Mouse (Mus musculus): ENCODE measurements around the gene Slc51b. TPM values are rescaled to one million over a fixed set of nuclear protein-coding genes. Genes with fewer than 3 reads are reported as not detected.

Gene Slc51b
- total RNA-seq, 2 experiments from 2014 or later, result not detected

DNA sequence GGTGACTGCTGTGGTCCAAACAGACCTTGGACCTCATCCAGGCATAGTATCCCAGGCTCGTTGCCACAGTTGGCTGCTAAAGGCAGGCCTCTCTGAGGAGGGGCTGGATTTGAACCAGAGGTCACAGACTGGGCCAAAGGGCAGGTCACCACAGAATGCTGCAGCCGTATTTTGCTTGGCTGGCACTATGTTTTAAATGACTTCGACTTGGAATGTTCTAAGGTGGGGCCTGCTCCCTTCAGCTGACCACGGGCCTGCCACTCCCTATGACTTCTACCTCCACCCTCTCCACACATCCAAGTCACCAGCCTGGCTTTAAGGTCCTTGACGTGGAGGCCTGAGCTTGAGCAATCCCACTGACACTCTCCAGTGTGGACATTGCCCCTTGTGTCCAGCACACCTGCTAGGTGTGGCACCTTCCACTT lies 13.9 kb downstream of the Slc51b start:
- DNase-seq, result no peak

GRCm38 (mm10) chr9:65407861-65408260 lies 14.9 kb downstream of the Slc51b start:
- DNase-seq, result no peak

GRCm38 (mm10) chr9:65407327-65407726 lies 15.4 kb downstream of the Slc51b start:
- DNase-seq, result no peak

DNA sequence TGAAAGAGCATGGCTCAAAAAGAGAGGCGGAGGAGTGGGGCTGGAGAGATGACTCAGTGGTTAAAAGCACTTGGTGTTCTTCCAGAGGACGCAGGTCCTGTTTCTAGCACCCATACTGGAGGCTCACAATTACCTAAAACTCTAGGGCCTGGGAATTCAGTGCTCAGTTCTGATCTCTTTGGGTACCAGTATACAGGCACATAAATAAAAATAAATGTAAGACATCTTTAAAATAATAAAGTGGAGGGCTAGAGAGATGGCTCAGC lies 17.6 kb downstream of the Slc51b start:
- no peak for DNase-seq

DNA sequence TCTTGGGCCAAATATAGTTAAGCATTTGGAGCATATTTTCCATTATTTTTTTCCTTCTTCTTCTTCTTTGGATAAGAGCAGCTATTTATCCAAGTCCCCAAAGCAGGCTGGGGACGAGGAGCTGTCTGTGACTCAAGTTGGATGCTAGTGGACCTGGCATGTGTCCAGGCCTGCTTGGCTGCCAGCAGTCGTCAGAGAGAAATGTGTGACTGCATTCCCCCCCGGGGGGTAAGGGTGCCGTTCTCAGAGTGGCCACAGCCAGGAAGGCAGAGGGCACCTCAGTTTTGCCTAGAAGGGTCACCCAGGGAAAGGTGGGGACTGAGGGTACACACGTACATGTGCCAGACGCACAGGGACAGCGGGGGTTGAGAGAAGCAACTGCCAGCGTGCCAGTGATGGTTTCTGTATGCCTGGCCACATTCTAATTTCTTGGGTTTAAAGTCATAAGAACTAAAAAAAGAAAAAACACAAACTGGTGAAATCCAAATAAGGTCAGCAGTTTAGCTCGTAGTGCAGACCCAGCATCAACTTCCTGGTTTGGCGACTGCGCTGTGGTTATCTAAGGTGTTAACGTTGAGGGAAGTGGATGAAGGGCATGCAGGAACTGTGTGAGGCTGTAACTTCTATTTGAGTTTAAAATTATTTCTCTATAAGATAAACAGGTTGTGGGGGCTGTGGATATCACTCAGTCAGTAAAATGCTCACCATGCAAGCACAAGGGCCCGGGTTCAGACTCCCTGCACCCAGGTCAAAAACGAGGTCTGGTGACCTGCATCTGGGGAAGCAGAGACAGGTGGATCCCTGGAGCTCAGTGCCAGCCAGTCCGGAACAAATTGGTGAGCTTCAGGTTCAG lies 18.2 kb downstream of the Slc51b start:
- DNase-seq, result peak; percentile 78

DNA sequence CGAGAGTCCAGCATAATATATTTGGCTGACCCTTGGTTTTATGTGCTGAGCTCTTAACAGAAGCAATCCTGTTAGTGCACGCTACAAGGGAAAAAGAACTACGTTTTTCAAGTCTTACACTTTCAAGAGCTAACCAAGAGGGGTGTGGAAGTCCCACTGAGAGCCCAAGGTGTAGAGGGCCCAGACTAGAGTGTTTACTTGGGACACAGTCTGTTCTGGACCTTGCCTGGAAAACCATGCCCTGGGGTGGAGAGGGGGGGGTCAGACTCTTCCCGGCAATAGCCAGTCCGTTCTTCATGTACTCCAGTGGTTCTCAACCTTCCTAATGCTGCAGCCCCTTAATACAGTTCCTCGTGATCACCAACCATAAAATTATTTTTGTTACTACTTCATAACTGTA lies 22.8 kb downstream of the Slc51b start:
- DNase-seq, result no peak

DNA sequence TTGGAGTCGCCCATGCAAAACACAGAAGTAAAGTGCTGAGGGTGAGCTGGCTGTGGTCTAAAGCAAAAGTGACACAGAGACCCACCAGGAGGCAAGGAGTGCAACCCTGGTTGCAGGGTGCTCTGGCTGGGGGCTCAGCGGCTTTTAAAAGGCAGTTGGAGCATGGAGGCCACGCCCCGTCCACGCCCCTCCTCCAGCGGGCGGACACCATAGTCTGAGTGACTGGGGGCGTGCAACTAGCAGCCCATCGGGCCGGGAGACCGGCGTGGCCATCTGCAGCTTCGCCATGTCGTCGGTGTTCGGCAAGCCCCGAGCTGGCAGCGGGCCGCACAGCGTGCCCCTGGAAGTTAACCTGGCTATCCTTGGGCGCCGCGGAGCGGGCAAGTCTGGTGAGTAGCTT lies 24.5 kb downstream of the Slc51b start, which contains the start of gene Rasl12:
TSS of gene Rasl12 (plus strand) at position 228 of the 400 bp plus-strand sequence.
- DNase-seq, result peak; percentile 77

DNA sequence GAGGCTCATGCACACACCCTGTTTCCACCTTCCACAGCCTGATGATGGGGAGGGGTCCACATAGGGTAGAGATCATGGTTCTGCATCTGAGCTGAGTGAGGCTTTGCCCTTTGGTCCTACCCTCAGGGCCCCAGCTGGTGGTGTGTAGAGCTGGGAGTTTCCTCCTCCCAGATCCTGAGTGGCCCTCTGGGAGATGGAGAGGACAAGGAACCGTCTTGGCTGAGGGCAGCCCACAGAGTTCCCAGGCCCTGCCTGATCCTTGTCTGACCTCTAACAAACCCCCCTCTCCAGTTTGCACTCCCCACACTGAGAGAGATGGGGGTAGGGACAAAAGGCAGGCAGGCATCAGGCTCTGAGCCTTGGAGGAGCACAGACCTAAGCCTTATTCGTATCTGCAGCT lies 28.4 kb downstream of the Slc51b start:
- DNase-seq, result no peak

- no peak for DNase-seq
These were observed 29.1 kb downstream of the Slc51b start for GRCm38 (mm10) chr9:65393606-65394005.

DNA sequence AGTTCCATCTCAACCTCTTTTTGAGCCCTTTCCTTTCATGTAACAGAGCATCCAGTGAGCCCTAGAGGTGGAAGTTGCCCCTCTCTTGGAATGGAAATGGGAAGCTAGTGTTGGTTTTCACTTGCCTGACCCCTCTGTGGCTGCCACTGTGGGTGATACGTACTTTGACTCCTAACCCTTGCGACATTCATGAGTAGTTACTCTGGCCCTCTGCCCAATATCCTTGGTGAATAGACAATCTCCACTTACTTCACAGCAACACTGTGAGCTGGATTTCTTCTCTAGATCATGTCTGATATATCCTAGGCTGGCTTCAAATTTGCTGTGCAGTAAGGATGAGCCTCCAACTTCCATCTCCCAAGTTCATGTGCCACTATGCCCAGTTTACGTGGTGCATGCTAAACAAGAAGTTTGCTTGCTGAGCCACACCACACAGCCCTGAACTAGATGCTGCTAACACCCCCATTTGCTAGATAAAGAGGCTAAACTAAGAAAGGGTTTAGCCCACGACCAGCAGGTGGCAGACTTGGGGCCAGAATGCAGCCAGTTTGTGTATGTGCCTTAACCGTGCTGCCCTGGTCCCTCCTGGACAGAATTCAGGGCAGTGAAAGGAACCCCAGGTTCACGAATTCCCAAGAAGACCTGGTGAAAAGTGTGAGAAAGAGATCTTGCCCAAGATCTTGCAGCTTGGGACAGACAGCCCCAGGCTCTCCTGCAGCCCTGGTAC lies 30.0 kb downstream of the Slc51b start:
- peak; percentile 79 for DNase-seq

DNA sequence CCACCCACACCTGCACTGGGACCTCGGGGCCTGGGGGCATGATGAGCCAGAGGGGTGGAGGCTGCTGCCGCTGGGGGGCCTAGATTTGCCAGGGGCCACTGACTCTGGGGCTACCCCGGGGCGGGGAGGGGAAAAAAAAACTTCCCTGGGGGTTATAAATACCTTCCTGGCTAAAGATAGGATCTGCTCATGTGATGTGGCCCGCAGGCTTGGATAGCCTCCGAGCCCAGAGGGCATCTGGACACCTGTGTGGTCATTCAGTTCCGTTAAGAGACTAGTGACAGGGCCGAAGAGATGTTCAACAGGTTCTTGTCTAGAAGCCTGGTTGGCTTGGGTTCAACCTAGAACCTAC lies 31.2 kb downstream of the Slc51b start, which contains the start of gene Kbtbd13:
TSS of gene Kbtbd13 (minus strand) at position 40 of the 352 bp plus-strand sequence.
- DNase-seq, result no peak

DNA sequence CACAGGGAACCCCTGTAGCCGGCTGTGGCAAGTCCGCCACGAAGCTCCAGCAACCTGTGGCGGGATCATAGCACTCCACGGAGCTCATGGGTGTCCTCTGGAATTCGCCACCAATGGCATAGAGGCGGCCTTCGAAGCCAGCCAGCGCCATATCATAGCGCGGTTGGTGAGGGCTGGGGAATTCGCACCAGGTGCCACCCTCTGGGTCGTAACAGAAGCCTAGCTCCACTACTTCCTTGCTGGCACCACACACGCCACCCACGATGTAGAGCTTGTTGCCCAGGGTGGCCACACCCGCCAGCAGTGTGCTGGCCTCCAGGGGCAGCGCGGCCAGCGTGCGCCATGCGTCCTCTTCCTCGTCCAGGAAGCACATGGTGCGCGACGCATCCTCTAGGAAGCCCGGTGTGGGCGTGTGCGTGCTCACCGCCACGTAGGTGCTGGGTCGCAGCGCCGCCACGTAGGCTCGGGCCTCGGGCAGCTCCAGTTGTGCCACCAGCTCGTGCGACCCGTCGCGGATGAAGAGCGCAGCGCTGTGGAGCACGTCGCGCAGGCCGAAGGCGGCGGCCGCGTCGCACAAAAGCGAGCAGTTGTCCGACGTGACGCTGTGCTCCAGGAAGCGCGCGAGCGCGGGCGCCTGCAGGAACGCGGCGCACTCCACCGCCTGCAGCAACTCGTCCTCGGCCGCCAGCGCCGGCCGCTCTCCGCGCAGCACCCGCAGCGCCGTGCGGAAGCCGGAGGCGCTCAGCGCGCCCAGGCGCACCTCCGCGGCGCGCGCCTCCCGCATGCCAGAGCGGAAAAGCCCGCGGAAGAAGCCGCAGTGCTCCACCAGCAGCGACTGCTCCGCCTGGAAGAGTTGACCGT lies 31.8 kb downstream of the Slc51b start:
- DNase-seq, result peak; percentile 38

DNA sequence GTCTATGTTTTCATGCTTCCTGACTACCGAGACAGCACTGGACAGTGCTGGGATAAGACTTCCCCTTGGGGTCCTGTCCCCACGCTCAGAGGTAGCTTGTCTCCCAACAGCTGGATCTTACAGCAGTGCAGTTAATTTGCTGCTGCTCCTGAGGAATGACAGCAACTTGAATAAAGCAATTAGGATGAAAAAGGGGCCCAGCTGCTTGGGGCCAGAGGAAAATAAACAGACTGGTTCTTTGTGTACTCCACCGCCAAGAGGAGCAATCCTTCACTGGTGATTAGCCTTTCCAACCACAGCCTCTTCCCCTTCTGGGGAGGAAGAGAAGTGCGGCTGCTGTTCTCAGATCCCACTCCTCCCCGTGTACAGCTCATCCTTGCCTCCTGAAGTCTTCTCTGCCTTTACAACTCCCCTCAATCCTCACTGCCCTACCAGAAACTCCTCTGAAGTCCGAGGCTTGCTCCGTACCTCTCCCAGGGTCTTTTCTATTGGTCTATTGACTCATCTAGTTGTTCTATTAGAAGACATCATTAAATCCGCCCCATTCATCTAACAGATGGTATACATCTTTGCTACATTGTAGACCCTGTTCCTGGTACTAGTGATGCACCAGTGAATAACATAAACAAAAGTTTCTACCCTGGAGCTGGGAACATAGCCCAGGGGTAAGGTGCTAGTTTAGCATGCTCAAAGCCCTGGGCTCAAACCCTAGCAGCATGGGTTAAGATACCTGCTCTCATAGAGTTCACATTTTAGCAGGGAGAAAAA lies 36.2 kb downstream of the Slc51b start:
- no peak for DNase-seq

DNA sequence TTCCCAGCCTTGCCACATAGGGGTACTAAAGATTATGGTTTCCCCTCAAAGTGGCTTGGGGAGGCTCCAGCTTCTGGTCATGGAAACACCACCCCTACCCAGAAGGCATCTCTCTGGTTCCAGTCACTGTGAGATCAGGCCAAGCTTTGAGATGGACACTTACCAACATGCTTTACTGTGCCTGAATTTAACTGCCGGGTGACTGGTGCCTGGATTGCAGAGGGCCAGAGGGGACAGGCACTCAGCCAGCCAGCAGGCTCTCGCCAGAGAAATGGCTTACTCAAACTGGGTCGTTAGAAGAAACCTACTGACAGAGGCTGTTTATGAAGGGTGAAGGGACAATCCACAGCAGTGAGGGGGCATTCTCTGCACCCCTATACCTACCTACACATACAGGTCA lies 38.5 kb downstream of the Slc51b start:
- peak; percentile 70 for DNase-seq

- no peak for DNase-seq
These were observed 40.0 kb downstream of the Slc51b start for GRCm38 (mm10) chr9:65382751-65383097.

- DNase-seq, result no peak
These were observed 40.6 kb downstream of the Slc51b start for GRCm38 (mm10) chr9:65382031-65382750.

GRCm38 (mm10) chr9:65381017-65381590 lies 41.7 kb downstream of the Slc51b start:
- no peak for DNase-seq

- DNase-seq, result no peak
These were observed 47.4 kb downstream of the Slc51b start for GRCm38 (mm10) chr9:65375163-65375934.

GRCm38 (mm10) chr9:65374468-65375162 lies 48.1 kb downstream of the Slc51b start:
- DNase-seq, result no peak

DNA sequence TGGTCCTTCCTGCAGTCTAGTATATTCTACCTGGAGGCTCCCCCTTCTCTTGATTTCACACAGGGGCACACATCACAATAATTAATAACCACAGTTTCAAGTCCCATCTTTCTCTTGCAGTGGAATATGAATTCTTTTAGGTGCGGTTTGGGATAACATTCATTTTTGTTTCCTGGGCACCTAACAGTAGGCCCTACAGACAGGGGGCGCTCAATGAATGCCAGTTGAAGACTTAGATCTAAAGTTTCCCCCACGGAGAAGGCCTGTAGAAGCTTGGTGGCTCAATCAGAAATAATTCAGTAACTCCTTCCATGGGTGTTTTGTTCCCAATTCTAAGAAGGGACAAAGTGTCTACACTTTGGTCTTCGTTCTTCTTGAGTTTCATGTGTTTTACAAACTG lies 50.3 kb downstream of the Slc51b start:
- peak; percentile 55 for DNase-seq

Measured in gastrocnemius, postnatal 10 days (tissue).